Mouse (Mus musculus): Measurements from ENCODE around the gene Mansc4.

- TF ChIP-seq CTCF (IDR thresholded peaks at IDR 0.05; ENCODE audit: borderline replicate concordance, extremely low read depth, insufficient read depth, insufficient read length): no peak
- TF ChIP-seq POLR2A (IDR thresholded peaks at IDR 0.05; ENCODE audit: borderline replicate concordance, extremely low read depth, insufficient read depth, insufficient read length, poor library complexity, severe bottlenecking): no peak
Measured at GRCm38 (mm10) chr6:147032303-147032925, 54.4 kb downstream of the Mansc4 start, which contains the start of gene Rep15.

All from brain, embryonic 14.5 days (tissue).